Mouse (Mus musculus) neural tube, embryonic 12.5 days (tissue): ENCODE measurements around the gene Rsc1a1. TPM values are rescaled to one million over a fixed set of nuclear protein-coding genes. Genes with fewer than 3 reads are reported as not detected.
A peak's percentile ranks its signal among the peaks of the same experiment; 100 is the strongest.

Experiments used
- ATAC-seq: fragments of 200-750 bp; cut with Nextera tagmentation; 2 replicates; pipeline ENCODE4 v1.8.0; 2017; ENCODE audit warnings: low read depth, mild to moderate bottlenecking, moderate TSS enrichment, moderate library complexity; ENCODE audit not compliant: low FRiP score
- H3K27ac ChIP-seq: fragments of 300-500 bp; sonication (generic); 2 replicates; pipeline ENCODE4 v1.5.1; 2016
- H3K27me3 ChIP-seq: fragments of 300-500 bp; sonication (generic); replicated peaks from 2 replicates; pipeline ENCODE4 v1.6.1; 2016; ENCODE audit warnings: mild to moderate bottlenecking
- H3K36me3 ChIP-seq: fragments of 300-500 bp; sonication (generic); 2 replicates; pipeline ENCODE4 v1.6.1; 2016; ENCODE audit warnings: mild to moderate bottlenecking
- H3K4me1 ChIP-seq: fragments of 300-500 bp; sonication (generic); 2 replicates; pipeline ENCODE4 v1.6.1; 2016
- H3K4me2 ChIP-seq: fragments of 300-500 bp; sonication (generic); replicated peaks from 2 replicates; pipeline ENCODE4 v1.6.1; 2016; ENCODE audit warnings: mild to moderate bottlenecking
- H3K4me3 ChIP-seq: fragments of 300-500 bp; sonication (generic); 2 replicates; pipeline ENCODE4 v1.5.1; 2016
- H3K9ac ChIP-seq: fragments of 300-500 bp; sonication (generic); 2 replicates; pipeline ENCODE4 v1.6.1; 2016; ENCODE audit warnings: mild to moderate bottlenecking
- H3K9me3 ChIP-seq: fragments of 300-500 bp; sonication (generic); 2 replicates; pipeline ENCODE4 v1.6.1; 2016; ENCODE audit warnings: mild to moderate bottlenecking
- WGBS: fragments of 180-500 bp; shearing (Covaris S2); methylation state at CpG from one replicate; pipeline ENCODE4 v1.1.7; 2016; 5-methylcytosine and 5-hydroxymethylcytosine counted together
- polyA plus RNA-seq: library from polyadenylated mRNA; unstranded; fragments of >200 nt; fragmentation: Nextera tagmentation; extraction: Ambion mirVana; gene quantifications from 2 replicates; pipeline ENCODE4 v1.2.1, GENCODE M21; 2016

The Rsc1a1 gene
- polyA plus RNA-seq, 1 experiment from 2014 or later, result not detected

DNA sequence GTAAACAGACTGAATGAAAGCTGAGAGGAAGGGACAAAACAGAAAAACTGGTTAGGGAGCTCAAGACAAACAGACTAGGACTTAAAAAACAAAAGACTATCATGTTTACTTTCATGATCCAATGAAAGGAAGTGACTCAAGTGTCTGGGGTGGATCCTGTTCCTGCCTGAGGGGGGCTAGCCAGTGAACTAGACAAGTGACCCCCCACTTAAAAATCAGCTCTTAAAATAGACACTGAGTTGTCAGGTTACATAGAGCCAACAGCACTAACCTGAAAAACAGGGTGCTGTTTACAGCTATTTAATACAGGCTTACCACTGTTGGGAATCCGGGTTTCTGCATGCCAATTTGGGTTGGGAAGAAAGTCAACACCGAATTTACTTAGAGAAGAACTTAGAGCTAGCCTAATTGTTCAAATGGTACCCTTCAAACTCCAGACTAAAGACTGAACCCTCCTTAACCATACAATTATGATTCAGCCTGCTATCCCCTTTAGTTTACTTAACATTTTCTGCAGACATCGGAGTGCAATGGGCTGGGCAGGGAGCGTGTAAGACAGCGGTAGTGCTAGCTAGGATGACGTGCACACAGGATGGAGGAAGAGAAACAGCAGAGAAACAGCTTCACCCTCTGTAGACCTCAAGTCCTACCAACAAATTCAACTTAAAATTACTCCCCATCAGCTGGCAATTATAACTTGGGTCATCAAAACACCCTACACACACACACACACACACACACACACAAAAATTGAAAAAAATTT lies 35.5 kb upstream of the Rsc1a1 start:
- H3K36me3 ChIP-seq, result 0 out of 2 replicates have a peak, but pooled peaks cover 5% of the 10 kb centered on the region
- H3K4me2 ChIP-seq, result peak overlapping the region; percentile 96; the same call in 1 of the 2 replicates
- WGBS, result 83% methylated on average over 6 of the region's 6 CpGs
- H3K9me3 ChIP-seq, result no peaks in the 10 kb centered on the region
- no peak overlapping the region for H3K27ac ChIP-seq
- peaks cover 13% of the 10 kb centered on the region for H3K4me1 ChIP-seq
- H3K27me3 ChIP-seq, result no peaks in the 10 kb centered on the region
- no peak overlapping the region for H3K4me3 ChIP-seq
- ATAC-seq, result no peak
- H3K9ac ChIP-seq, result 0 out of 2 replicates have a peak overlapping the region, but pooled peaks have one; percentile 9

GRCm38 (mm10) chr4:141719304-141719703 lies 33.9 kb upstream of the Rsc1a1 start:
- Histone ChIP-seq H3K4me3 (no peak overlapping the region), H3K4me1 (peaks cover 13% of the 10 kb centered on the region), H3K27ac (no peak overlapping the region), H3K9ac (no peak overlapping the region), H3K4me2 (no peak overlapping the region), H3K36me3 (0 out of 2 replicates have a peak, but pooled peaks cover 5% of the 10 kb centered on the region), H3K9me3 (no peaks in the 10 kb centered on the region), H3K27me3 (no peaks in the 10 kb centered on the region)
- ATAC-seq, result no peak
- 89% methylated on average over 1 of the region's 1 CpGs for WGBS

DNA sequence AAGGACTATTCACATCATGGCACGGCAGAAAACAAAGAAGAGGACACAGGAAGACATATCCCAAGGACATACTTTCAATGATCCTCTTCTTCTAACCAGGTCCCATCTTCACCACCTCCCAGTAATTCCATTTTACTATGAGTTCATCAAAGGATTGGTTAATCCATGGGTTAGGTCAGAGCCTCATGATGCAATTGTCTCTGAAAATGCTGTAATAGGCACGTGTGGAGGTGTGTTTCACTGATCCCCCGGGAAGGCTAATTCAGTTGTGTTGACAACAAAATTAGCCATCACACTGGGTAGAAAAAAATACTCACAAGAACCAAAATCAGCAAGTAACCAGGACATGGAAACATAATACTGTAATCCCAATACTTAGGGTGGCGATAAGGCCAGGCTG lies 32.2 kb upstream of the Rsc1a1 start:
- Histone ChIP-seq H3K27me3 (no peaks in the 10 kb centered on the region), H3K9me3 (no peaks in the 10 kb centered on the region), H3K9ac (no peak overlapping the region), H3K27ac (no peak overlapping the region), H3K36me3 (peaks cover 11% of the 10 kb centered on the region), H3K4me1 (peaks cover 13% of the 10 kb centered on the region), H3K4me3 (no peak overlapping the region), H3K4me2 (no peak overlapping the region)
- WGBS, result 92% methylated on average over 4 of the region's 4 CpGs
- ATAC-seq, result no peak

DNA sequence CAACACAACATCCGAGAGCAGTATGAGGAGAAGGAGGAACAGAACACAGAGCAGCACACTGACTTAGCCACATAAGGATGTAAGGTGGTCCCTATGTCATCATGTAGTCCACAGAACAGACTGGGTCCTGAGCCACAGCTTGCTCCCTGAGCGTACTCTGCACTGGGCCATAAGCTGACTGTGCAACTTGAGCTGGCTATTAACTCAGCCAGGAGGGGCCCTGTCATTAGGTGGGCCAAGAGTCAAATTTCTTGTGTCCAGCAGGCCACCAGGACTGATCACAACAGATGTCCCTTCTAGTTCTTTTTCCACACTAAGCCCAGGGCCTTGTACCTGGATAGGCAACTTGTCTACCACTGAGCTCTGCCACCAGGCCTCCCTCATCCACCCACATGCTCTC lies 29.6 kb upstream of the Rsc1a1 start:
- H3K36me3 ChIP-seq, result peaks cover 31% of the 10 kb centered on the region
- no peak overlapping the region for H3K27ac ChIP-seq
- H3K9ac ChIP-seq, result no peak overlapping the region
- H3K4me3 ChIP-seq, result no peak overlapping the region
- H3K4me2 ChIP-seq, result no peak overlapping the region
- WGBS, result 58% methylated on average over 2 of the region's 2 CpGs
- H3K27me3 ChIP-seq, result no peaks in the 10 kb centered on the region
- H3K4me1 ChIP-seq, result no peaks in the 10 kb centered on the region
- no peaks in the 10 kb centered on the region for H3K9me3 ChIP-seq
- no peak for ATAC-seq

- Histone ChIP-seq H3K9me3 (no peaks in the 10 kb centered on the region), H3K9ac (no peak overlapping the region), H3K36me3 (peaks cover 41% of the 10 kb centered on the region), H3K4me1 (no peaks in the 10 kb centered on the region), H3K27ac (no peak overlapping the region), H3K27me3 (no peaks in the 10 kb centered on the region), H3K4me2 (no peak overlapping the region), H3K4me3 (no peak overlapping the region)
- 52% methylated on average over 5 of the region's 5 CpGs for WGBS
- no peak for ATAC-seq
Observed at GRCm38 (mm10) chr4:141713598-141714142, 28.3 kb upstream of the Rsc1a1 start.

DNA sequence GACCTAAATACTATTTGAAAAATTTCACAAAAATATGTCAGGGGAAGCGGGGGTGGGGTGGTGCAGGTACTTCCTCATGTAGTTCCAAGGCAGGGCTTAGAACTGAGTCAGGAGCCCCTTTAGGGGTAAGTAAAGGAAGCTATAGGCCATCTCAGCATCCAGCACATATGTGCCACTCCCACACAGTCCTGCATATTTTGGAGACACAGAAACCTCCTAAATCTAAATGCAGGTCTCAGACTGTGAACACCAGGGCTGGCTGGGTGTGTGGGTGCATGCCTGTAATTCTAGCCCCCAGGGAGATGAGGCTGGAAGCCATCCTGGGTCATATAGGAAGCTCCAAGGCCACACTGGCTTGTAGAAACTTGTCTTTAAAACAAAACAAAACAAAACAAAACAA lies 25.9 kb upstream of the Rsc1a1 start:
- Histone ChIP-seq H3K36me3 (peaks cover 65% of the 10 kb centered on the region), H3K9me3 (no peaks in the 10 kb centered on the region), H3K27me3 (no peaks in the 10 kb centered on the region), H3K4me1 (no peaks in the 10 kb centered on the region), H3K4me3 (no peak overlapping the region), H3K27ac (no peak overlapping the region), H3K4me2 (no peak overlapping the region), H3K9ac (no peak overlapping the region)
- ATAC-seq, result no peak
- WGBS, result 95% methylated on average over 1 of the region's 1 CpGs

DNA sequence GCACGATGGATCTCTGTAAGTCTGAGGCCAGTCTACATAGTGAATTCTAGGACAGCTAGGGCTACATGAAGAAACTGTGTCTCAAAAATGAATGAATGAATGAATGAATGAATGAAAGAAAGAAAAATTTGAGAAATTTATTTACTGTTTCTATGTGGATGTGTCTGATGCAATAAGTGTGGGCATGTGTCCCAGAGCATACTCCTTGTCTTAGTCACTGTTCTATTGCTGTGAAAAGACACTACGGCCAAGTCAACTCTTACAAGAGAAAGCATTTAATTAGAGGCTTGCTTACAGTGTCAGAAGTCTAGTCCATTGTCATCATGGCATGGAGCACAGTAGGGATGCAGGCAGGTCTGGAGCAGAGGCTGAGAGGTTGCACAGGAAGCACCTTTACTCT lies 23.6 kb upstream of the Rsc1a1 start:
- no peak for ATAC-seq
- no peaks in the 10 kb centered on the region for H3K27me3 ChIP-seq
- H3K4me3 ChIP-seq, result no peak overlapping the region
- WGBS, result 97% methylated on average over 2 of the region's 2 CpGs
- H3K4me2 ChIP-seq, result no peak overlapping the region
- H3K36me3 ChIP-seq, result peaks cover 88% of the 10 kb centered on the region
- no peak overlapping the region for H3K9ac ChIP-seq
- H3K4me1 ChIP-seq, result no peaks in the 10 kb centered on the region
- H3K9me3 ChIP-seq, result no peaks in the 10 kb centered on the region
- no peak overlapping the region for H3K27ac ChIP-seq

- H3K27ac ChIP-seq, result no peak overlapping the region
- 94% methylated on average over 7 of the region's 7 CpGs for WGBS
- H3K4me1 ChIP-seq, result no peaks in the 10 kb centered on the region
- no peaks in the 10 kb centered on the region for H3K27me3 ChIP-seq
- ATAC-seq, result no peak
- no peak overlapping the region for H3K9ac ChIP-seq
- H3K9me3 ChIP-seq, result no peaks in the 10 kb centered on the region
- no peak overlapping the region for H3K4me2 ChIP-seq
- no peak overlapping the region for H3K4me3 ChIP-seq
- H3K36me3 ChIP-seq, result peaks cover 91% of the 10 kb centered on the region
Observed at GRCm38 (mm10) chr4:141708005-141708404, 22.6 kb upstream of the Rsc1a1 start.

GRCm38 (mm10) chr4:141705331-141705730 lies 19.9 kb upstream of the Rsc1a1 start:
- no peak overlapping the region for H3K4me3 ChIP-seq
- H3K27me3 ChIP-seq, result no peaks in the 10 kb centered on the region
- no peak overlapping the region for H3K9ac ChIP-seq
- H3K9me3 ChIP-seq, result no peaks in the 10 kb centered on the region
- H3K27ac ChIP-seq, result no peak overlapping the region
- WGBS, result 91% methylated on average over 4 of the region's 4 CpGs
- H3K4me1 ChIP-seq, result no peaks in the 10 kb centered on the region
- H3K36me3 ChIP-seq, result peaks cover 88% of the 10 kb centered on the region
- no peak for ATAC-seq
- H3K4me2 ChIP-seq, result no peak overlapping the region

DNA sequence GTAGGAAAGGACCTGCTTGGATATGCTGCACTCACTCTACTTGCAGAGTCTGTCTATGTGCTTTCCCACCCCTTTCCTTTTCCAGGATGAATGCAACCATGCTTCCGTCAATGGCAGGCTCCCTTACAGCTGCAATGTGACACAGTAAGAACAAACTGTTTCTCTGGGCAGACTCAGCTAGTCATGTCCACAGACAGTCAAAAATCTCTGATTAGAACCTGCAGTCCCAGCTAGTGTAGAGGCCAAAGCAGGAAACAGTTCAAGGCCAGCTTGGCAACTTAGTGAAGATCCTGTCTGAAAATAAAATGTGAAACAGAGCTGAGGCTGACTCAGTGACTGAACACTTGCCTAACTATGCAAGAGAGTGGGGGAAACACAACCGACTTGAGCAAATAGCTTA lies 19.2 kb upstream of the Rsc1a1 start:
- no peak for ATAC-seq
- H3K9me3 ChIP-seq, result no peaks in the 10 kb centered on the region
- H3K36me3 ChIP-seq, result peaks cover 91% of the 10 kb centered on the region
- no peaks in the 10 kb centered on the region for H3K27me3 ChIP-seq
- no peaks in the 10 kb centered on the region for H3K4me1 ChIP-seq
- H3K9ac ChIP-seq, result no peak overlapping the region
- no peak overlapping the region for H3K4me2 ChIP-seq
- H3K4me3 ChIP-seq, result no peak overlapping the region
- WGBS, result 92% methylated on average over 2 of the region's 2 CpGs
- H3K27ac ChIP-seq, result no peak overlapping the region

DNA sequence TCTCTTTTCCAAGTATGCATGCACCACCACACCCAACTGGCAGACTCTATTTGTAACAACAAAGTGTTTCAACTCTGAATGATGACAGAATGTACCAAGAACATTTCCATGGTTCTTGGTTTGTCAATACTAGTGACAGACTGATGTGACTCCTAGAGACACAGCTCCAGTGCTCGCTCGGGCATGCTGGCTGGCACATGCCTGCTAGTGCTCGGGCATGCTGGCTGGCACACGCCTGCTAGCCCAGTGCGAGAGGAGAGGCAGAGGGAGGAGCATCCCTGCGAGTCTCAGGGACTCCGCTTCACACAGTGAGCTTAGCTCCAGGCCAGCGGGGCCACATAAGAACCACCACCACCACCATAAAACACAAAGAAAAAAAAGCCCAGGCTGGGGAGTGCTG lies 9.3 kb upstream of the Rsc1a1 start:
- Histone ChIP-seq H3K4me3 (no peak overlapping the region), H3K4me2 (no peak overlapping the region), H3K27ac (no peak overlapping the region), H3K4me1 (no peaks in the 10 kb centered on the region), H3K9me3 (no peaks in the 10 kb centered on the region), H3K36me3 (peaks cover 81% of the 10 kb centered on the region), H3K9ac (no peak overlapping the region), H3K27me3 (no peaks in the 10 kb centered on the region)
- ATAC-seq, result no peak
- 94% methylated on average over 8 of the region's 8 CpGs for WGBS

GRCm38 (mm10) chr4:141688505-141688904 lies 3.1 kb upstream of the Rsc1a1 start:
- H3K9ac ChIP-seq, result no peak overlapping the region
- no peak overlapping the region for H3K4me2 ChIP-seq
- no peak for ATAC-seq
- H3K4me3 ChIP-seq, result no peak overlapping the region
- no peak overlapping the region for H3K27ac ChIP-seq
- H3K36me3 ChIP-seq, result peaks cover 73% of the 10 kb centered on the region
- no peaks in the 10 kb centered on the region for H3K9me3 ChIP-seq
- no peaks in the 10 kb centered on the region for H3K27me3 ChIP-seq
- WGBS, result 94% methylated on average over 8 of the region's 8 CpGs
- no peaks in the 10 kb centered on the region for H3K4me1 ChIP-seq

DNA sequence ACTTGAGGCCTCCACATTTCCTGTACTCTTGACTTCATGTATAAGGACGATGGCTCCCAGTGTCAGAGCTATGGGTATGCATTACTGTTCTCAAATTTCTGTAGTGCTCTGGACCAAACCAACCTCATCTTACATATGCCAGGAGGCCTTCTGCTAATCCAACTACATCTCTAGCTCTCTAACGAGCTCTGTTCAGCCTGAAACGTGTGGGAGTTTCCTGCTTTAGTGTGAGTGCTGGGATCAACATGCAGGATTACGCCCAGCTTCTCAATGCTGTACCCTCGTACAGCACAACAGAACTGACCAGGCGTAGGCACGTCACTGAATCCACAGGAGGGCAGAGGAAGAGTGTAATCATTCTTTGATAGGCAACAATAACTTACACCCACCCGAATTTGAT lies 1.1 kb upstream of the Rsc1a1 start:
- peaks cover 69% of the 10 kb centered on the region for H3K36me3 ChIP-seq
- no peaks in the 10 kb centered on the region for H3K9me3 ChIP-seq
- no peak overlapping the region for H3K4me3 ChIP-seq
- no peaks in the 10 kb centered on the region for H3K4me1 ChIP-seq
- 91% methylated on average over 8 of the region's 8 CpGs for WGBS
- no peak overlapping the region for H3K27ac ChIP-seq
- no peak for ATAC-seq
- H3K4me2 ChIP-seq, result no peak overlapping the region
- no peaks in the 10 kb centered on the region for H3K27me3 ChIP-seq
- H3K9ac ChIP-seq, result no peak overlapping the region
